Mouse (Mus musculus) limb, embryonic 12.5 days (tissue): ENCODE measurements around the gene Trrap. TPM values are rescaled to one million over a fixed set of nuclear protein-coding genes. Genes with fewer than 3 reads are reported as not detected.
A peak's percentile ranks its signal among the peaks of the same experiment; 100 is the strongest.

Source experiments
- ATAC-seq: fragments of 200-750 bp; cut with Nextera tagmentation; 2 replicates; pipeline ENCODE4 v1.8.0; 2017; ENCODE audit warnings: low read depth, moderate TSS enrichment; ENCODE audit not compliant: insufficient number of reproducible peaks, insufficient read depth, low FRiP score, low TSS enrichment
- H3K27ac ChIP-seq: fragments of 300-500 bp; sonication (generic); 2 replicates; pipeline ENCODE4 v1.5.1; 2016; ENCODE audit warnings: mild to moderate bottlenecking, moderate library complexity
- H3K27me3 ChIP-seq: fragments of 300-500 bp; sonication (generic); 2 replicates; pipeline ENCODE4 v1.6.1; 2016; ENCODE audit warnings: mild to moderate bottlenecking, moderate library complexity
- H3K36me3 ChIP-seq: fragments of 300-500 bp; sonication (generic); 2 replicates; pipeline ENCODE4 v1.6.1; 2016; ENCODE audit warnings: mild to moderate bottlenecking, moderate library complexity
- H3K4me1 ChIP-seq: fragments of 300-500 bp; sonication (generic); replicated peaks from 2 replicates; pipeline ENCODE4 v1.6.1; 2016
- H3K4me2 ChIP-seq: fragments of 300-500 bp; sonication (generic); 2 replicates; pipeline ENCODE4 v1.6.1; 2016; ENCODE audit warnings: mild to moderate bottlenecking, moderate library complexity
- H3K4me3 ChIP-seq: fragments of 300-500 bp; sonication (generic); replicated peaks from 2 replicates; pipeline ENCODE4 v1.5.1; 2016; ENCODE audit warnings: mild to moderate bottlenecking
- H3K9ac ChIP-seq: fragments of 300-500 bp; sonication (generic); replicated peaks from 2 replicates; pipeline ENCODE4 v1.6.1; 2016; ENCODE audit warnings: mild to moderate bottlenecking, moderate library complexity
- H3K9me3 ChIP-seq: fragments of 300-500 bp; sonication (generic); 2 replicates; pipeline ENCODE4 v1.6.1; 2016; ENCODE audit warnings: mild to moderate bottlenecking, moderate library complexity
- WGBS: fragments of 180-500 bp; shearing (Covaris S2); methylation state at CpG from one replicate; pipeline ENCODE4 v1.1.7; 2016; 5-methylcytosine and 5-hydroxymethylcytosine counted together
- polyA plus RNA-seq: library from polyadenylated mRNA; unstranded; fragments of >200 nt; fragmentation: Nextera tagmentation; extraction: Ambion mirVana; gene quantifications from 2 replicates; pipeline ENCODE4 v1.2.1, GENCODE M21; 2016

The Trrap gene
- polyA plus RNA-seq, 1 experiment from 2014 or later: 99.2 TPM

GRCm38 (mm10) chr5:144872326-144872725, 104.8 kb downstream of the Trrap start:
- 61% methylated on average over 5 of the region's 5 CpGs for WGBS

GRCm38 (mm10) chr5:144872867-144873266, 105.3 kb downstream of the Trrap start:
- WGBS: 70% methylated on average over 3 of the region's 3 CpGs
- Histone ChIP-seq H3K27me3 (no peaks in the 10 kb centered on the region), H3K4me2 (no peak overlapping the region), H3K4me3 (no peak overlapping the region), H3K9ac (no peak overlapping the region), H3K36me3 (peaks cover 13% of the 10 kb centered on the region), H3K9me3 (no peaks in the 10 kb centered on the region), H3K27ac (peak overlapping the region; percentile 42; the same call in 1 of the 2 replicates), H3K4me1 (peaks cover 20% of the 10 kb centered on the region)
- no peak for ATAC-seq

More at GRCm38 (mm10) chr5:144872326-144872725, 104.8 kb downstream of the Trrap start:
- Histone ChIP-seq H3K27ac (peak overlapping the region; percentile 42; the same call in 1 of the 2 replicates), H3K9ac (no peak overlapping the region), H3K4me3 (no peak overlapping the region), H3K27me3 (no peaks in the 10 kb centered on the region), H3K9me3 (no peaks in the 10 kb centered on the region), H3K36me3 (peaks cover 7% of the 10 kb centered on the region), H3K4me2 (no peak overlapping the region), H3K4me1 (peaks cover 20% of the 10 kb centered on the region)
- no peak for ATAC-seq

- H3K9me3 ChIP-seq: no peaks in the 10 kb centered on the region
- H3K27ac ChIP-seq: no peak overlapping the region
- 77% methylated on average over 6 of the region's 6 CpGs for WGBS
- no peak overlapping the region for H3K9ac ChIP-seq
- H3K4me3 ChIP-seq: no peak overlapping the region
- H3K27me3 ChIP-seq: no peaks in the 10 kb centered on the region
- peaks cover 35% of the 10 kb centered on the region for H3K36me3 ChIP-seq
- H3K4me2 ChIP-seq: no peak overlapping the region
- H3K4me1 ChIP-seq: peaks cover 15% of the 10 kb centered on the region
- no peak for ATAC-seq
These were observed 107.7 kb downstream of the Trrap start for GRCm38 (mm10) chr5:144875227-144875626.

- no peak overlapping the region for H3K27ac ChIP-seq
- no peak overlapping the region for H3K9ac ChIP-seq
- no peak for ATAC-seq
- no peaks in the 10 kb centered on the region for H3K27me3 ChIP-seq
- no peaks in the 10 kb centered on the region for H3K9me3 ChIP-seq
- H3K4me1 ChIP-seq: 0 out of 2 replicates have a peak, but pooled peaks cover 9% of the 10 kb centered on the region
- H3K36me3 ChIP-seq: peaks cover 41% of the 10 kb centered on the region
- 16% methylated on average over 13 of the region's 13 CpGs for WGBS
- H3K4me3 ChIP-seq: no peak overlapping the region
- no peak overlapping the region for H3K4me2 ChIP-seq
These were observed 108.4 kb downstream of the Trrap start for GRCm38 (mm10) chr5:144875892-144876291.

- H3K9me3 ChIP-seq: no peaks in the 10 kb centered on the region
- no peak overlapping the region for H3K4me2 ChIP-seq
- H3K4me3 ChIP-seq: no peak overlapping the region
- H3K36me3 ChIP-seq: peaks cover 53% of the 10 kb centered on the region
- H3K27me3 ChIP-seq: no peaks in the 10 kb centered on the region
- H3K4me1 ChIP-seq: 0 out of 2 replicates have a peak, but pooled peaks cover 6% of the 10 kb centered on the region
- H3K27ac ChIP-seq: no peak overlapping the region
- no peak overlapping the region for H3K9ac ChIP-seq
- WGBS: 88% methylated on average over 15 of the region's 15 CpGs
- no peak for ATAC-seq
These were observed 109.5 kb downstream of the Trrap start for GRCm38 (mm10) chr5:144877021-144877420.

- no peaks in the 10 kb centered on the region for H3K27me3 ChIP-seq
- no peaks in the 10 kb centered on the region for H3K9me3 ChIP-seq
- H3K27ac ChIP-seq: no peak overlapping the region
- H3K9ac ChIP-seq: no peak overlapping the region
- H3K36me3 ChIP-seq: peaks cover 99% of the 10 kb centered on the region
- H3K4me3 ChIP-seq: no peak overlapping the region
- H3K4me2 ChIP-seq: no peak overlapping the region
- no peak for ATAC-seq
- no peaks in the 10 kb centered on the region for H3K4me1 ChIP-seq
- 89% methylated on average over 14 of the region's 14 CpGs for whole genome bisulfite sequencing
These were observed 114.3 kb downstream of the Trrap start for GRCm38 (mm10) chr5:144881670-144882399.

- WGBS: 84% methylated on average over 13 of the region's 13 CpGs
- ATAC-seq: no peak
- H3K36me3 ChIP-seq: peaks cover 100% of the 10 kb centered on the region
These were observed 117.2 kb downstream of the Trrap start for GRCm38 (mm10) chr5:144884629-144885217.

GRCm38 (mm10) chr5:144885968-144886650, 118.6 kb downstream of the Trrap start:
- Histone ChIP-seq H3K4me1 (no peaks in the 10 kb centered on the region), H3K4me2 (no peak overlapping the region), H3K36me3 (peaks cover 100% of the 10 kb centered on the region), H3K4me3 (no peak overlapping the region), H3K27ac (no peak overlapping the region), H3K9ac (no peak overlapping the region), H3K9me3 (peaks cover 6% of the 10 kb centered on the region; the same call in 1 of the 2 replicates), H3K27me3 (no peaks in the 10 kb centered on the region)
- 91% methylated on average over 9 of the region's 9 CpGs for WGBS
- no peak for ATAC-seq

More at GRCm38 (mm10) chr5:144884629-144885217, 117.2 kb downstream of the Trrap start:
- H3K27me3 ChIP-seq: no peaks in the 10 kb centered on the region
- no peak overlapping the region for H3K9ac ChIP-seq
- no peak overlapping the region for H3K27ac ChIP-seq
- no peaks in the 10 kb centered on the region for H3K4me1 ChIP-seq
- H3K4me2 ChIP-seq: no peak overlapping the region
- H3K9me3 ChIP-seq: peaks cover 6% of the 10 kb centered on the region; the same call in 1 of the 2 replicates
- no peak overlapping the region for H3K4me3 ChIP-seq

- Histone ChIP-seq H3K4me3 (no peak overlapping the region), H3K9me3 (peaks cover 6% of the 10 kb centered on the region; the same call in 1 of the 2 replicates), H3K27me3 (no peaks in the 10 kb centered on the region), H3K9ac (no peak overlapping the region), H3K36me3 (peaks cover 97% of the 10 kb centered on the region), H3K27ac (no peak overlapping the region), H3K4me2 (no peak overlapping the region), H3K4me1 (no peaks in the 10 kb centered on the region)
- WGBS: 88% methylated on average over 11 of the region's 11 CpGs
- ATAC-seq: no peak
These were observed 123.7 kb downstream of the Trrap start for GRCm38 (mm10) chr5:144891276-144891675.

GRCm38 (mm10) chr5:144897881-144898280, 130.3 kb downstream of the Trrap start:
- H3K4me3 ChIP-seq: no peak overlapping the region
- no peaks in the 10 kb centered on the region for H3K9me3 ChIP-seq
- H3K4me1 ChIP-seq: peaks cover 13% of the 10 kb centered on the region
- no peaks in the 10 kb centered on the region for H3K27me3 ChIP-seq
- H3K4me2 ChIP-seq: no peak overlapping the region
- H3K27ac ChIP-seq: 0 out of 2 replicates have a peak overlapping the region, but pooled peaks have one; percentile 41
- ATAC-seq: 0 out of 2 replicates have a peak, but pooled peaks have one; percentile 23
- peaks cover 81% of the 10 kb centered on the region for H3K36me3 ChIP-seq
- H3K9ac ChIP-seq: no peak overlapping the region
- WGBS: 69% methylated on average over 7 of the region's 7 CpGs

- Histone ChIP-seq H3K36me3 (peaks cover 75% of the 10 kb centered on the region), H3K27me3 (no peaks in the 10 kb centered on the region), H3K9me3 (no peaks in the 10 kb centered on the region), H3K4me1 (peaks cover 20% of the 10 kb centered on the region), H3K4me2 (no peak overlapping the region), H3K9ac (no peak overlapping the region), H3K4me3 (no peak overlapping the region), H3K27ac (0 out of 2 replicates have a peak overlapping the region, but pooled peaks have one; percentile 41)
- WGBS: 69% methylated on average over 7 of the region's 7 CpGs
- no peak for ATAC-seq
These were observed 131.0 kb downstream of the Trrap start for GRCm38 (mm10) chr5:144898448-144899052.
